Mouse (Mus musculus): ENCODE measurements at regions not wholly inside any gene's neighbourhood (a gene's known extent, or its start where the extent isn't known, plus 50 kb on each side); places are given as distances from the start of the nearest gene placed in this dataset.

DNA sequence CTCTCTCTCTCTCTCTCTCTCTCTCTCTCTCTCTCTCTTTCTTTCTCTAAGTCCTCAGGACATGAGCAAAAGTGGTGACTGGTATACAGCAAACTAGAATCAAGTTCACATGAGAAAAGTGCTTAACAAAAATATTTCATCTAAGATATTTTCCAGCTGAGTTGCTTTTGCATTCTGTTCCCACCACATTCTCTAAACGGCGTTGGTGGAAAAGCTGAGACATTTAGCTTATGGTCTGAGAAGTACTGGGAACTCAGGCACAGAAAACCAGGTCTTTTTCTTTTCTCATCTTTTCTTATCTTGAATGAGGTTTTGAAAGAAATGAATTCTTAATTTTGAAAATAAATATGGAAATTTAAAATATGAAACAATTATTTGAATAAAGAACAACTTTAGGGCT is 182.6 kb downstream of the Cetn3 start:
- Histone ChIP-seq H3K4me3 (ENCODE audit: low read depth, low read length) (no peak overlapping the region), H3K4me1 (replicated peaks; ENCODE audit: control insufficient read depth, insufficient read depth) (no peaks in the 10 kb centered on the region), H3K9ac (ENCODE audit: low read length) (no peak overlapping the region), H3K27ac (replicated peaks) (no peak overlapping the region), H3K36me3 (ENCODE audit: control insufficient read depth, insufficient read depth, low read length) (no peaks in the 10 kb centered on the region), H3K27me3 (ENCODE audit: control insufficient read depth, insufficient read depth, low read length) (no peaks in the 10 kb centered on the region), H3K4me2 (replicated peaks; ENCODE audit: low read depth) (no peak overlapping the region), H3K9me3 (ENCODE audit: control insufficient read depth, low read length) (no peaks in the 10 kb centered on the region)
- DNase-seq (ENCODE audit: low spot score) (no peak), ATAC-seq (ENCODE audit: low FRiP score, low TSS enrichment) (no peak)
- TF ChIP-seq CTCF (IDR thresholded peaks at IDR 0.05; ENCODE audit: low read depth) (no peak), EP300 (optimal IDR thresholded peaks at IDR 0.05) (no peak)
- WGBS: 62% methylated on average over 2 of the region's 2 CpGs

DNA sequence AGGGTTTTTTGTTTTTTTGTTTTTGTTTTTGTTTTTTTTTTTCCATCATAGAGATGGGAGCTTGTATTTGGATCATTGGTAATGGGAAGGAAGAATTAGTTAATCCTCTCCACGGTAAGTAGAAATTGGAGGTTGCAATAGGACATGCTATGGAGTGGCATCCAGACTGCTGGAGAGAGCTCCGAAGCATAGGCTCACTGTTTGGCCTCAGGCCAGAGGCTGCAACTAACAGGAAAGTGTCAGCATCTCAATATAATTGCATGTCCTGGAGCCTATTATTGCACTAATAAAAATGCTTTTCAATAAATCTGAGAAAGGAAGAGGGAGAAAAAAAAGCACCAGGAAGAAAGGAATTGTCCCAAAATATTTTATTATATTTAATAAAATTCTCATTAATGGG is 193.0 kb downstream of the Cetn3 start:
- no peak for DNase-seq (ENCODE audit: low spot score)
- TF ChIP-seq EP300 (optimal IDR thresholded peaks at IDR 0.05): no peak
- TF ChIP-seq CTCF (IDR thresholded peaks at IDR 0.05; ENCODE audit: low read depth): no peak
- 59% methylated on average over 2 of the region's 2 CpGs for WGBS
- H3K4me1 ChIP-seq (replicated peaks; ENCODE audit: control insufficient read depth, insufficient read depth): no peaks in the 10 kb centered on the region
- H3K27ac ChIP-seq (replicated peaks): no peak overlapping the region
- no peaks in the 10 kb centered on the region for H3K27me3 ChIP-seq (ENCODE audit: control insufficient read depth, insufficient read depth, low read length)
- H3K9me3 ChIP-seq (ENCODE audit: control insufficient read depth, low read length): no peaks in the 10 kb centered on the region
- H3K4me3 ChIP-seq (ENCODE audit: low read depth, low read length): no peak overlapping the region
- H3K9ac ChIP-seq (ENCODE audit: low read length): no peak overlapping the region
- H3K4me2 ChIP-seq (replicated peaks; ENCODE audit: low read depth): no peak overlapping the region
- no peak for ATAC-seq (ENCODE audit: low FRiP score, low TSS enrichment)
- H3K36me3 ChIP-seq (ENCODE audit: control insufficient read depth, insufficient read depth, low read length): no peaks in the 10 kb centered on the region

DNA sequence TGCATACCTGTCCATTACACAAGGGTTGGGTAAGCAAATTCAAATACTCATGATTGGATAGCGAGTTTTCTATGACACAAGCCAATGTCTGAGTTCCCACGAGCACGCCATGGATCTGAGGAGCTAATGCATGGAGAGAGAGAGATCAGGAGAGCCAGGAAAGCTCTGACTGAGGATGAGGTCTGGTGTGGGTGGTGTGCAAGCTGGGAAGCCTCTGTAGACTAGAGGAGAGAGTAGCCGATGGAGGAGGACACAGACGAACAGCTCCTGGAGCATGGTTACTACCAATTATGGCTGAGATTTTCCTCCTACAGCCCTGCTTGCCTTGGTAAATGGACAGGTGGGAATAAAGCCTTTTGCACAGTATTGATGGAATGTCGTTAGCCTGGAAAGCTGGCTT is 195.1 kb downstream of the Cetn3 start:
- Histone ChIP-seq H3K27ac (replicated peaks) (no peak overlapping the region), H3K9me3 (ENCODE audit: control insufficient read depth, low read length) (no peaks in the 10 kb centered on the region), H3K4me1 (replicated peaks; ENCODE audit: control insufficient read depth, insufficient read depth) (no peaks in the 10 kb centered on the region), H3K4me3 (ENCODE audit: low read depth, low read length) (no peak overlapping the region), H3K4me2 (replicated peaks; ENCODE audit: low read depth) (no peak overlapping the region), H3K36me3 (ENCODE audit: control insufficient read depth, insufficient read depth, low read length) (no peaks in the 10 kb centered on the region), H3K9ac (ENCODE audit: low read length) (no peak overlapping the region), H3K27me3 (ENCODE audit: control insufficient read depth, insufficient read depth, low read length) (no peaks in the 10 kb centered on the region)
- no peak for TF ChIP-seq CTCF (IDR thresholded peaks at IDR 0.05; ENCODE audit: low read depth)
- no peak for TF ChIP-seq EP300 (optimal IDR thresholded peaks at IDR 0.05)
- ATAC-seq (ENCODE audit: low FRiP score, low TSS enrichment) (no peak), DNase-seq (ENCODE audit: low spot score) (no peak)
- 82% methylated on average over 6 of the region's 6 CpGs for WGBS

DNA sequence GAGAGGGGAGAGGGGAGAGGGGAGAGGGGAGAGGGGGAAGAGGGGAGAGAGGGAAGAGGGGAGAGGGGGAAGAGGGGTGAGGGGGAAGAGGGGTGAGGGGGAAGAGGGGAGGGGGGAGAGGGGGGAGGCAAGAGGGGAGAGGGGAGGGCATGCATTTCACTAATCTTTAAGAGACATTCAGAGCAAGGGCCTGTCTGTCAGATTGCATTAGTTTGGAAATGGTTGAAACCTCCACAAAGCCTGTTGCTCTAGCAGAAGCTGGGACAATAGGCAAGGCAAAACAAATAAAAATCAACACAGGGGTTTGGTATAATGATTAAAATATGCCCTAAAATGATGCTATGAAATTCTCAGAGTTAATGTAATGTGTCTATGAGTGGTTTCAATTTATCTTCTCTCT is 196.4 kb downstream of the Cetn3 start:
- H3K4me1 ChIP-seq (replicated peaks; ENCODE audit: control insufficient read depth, insufficient read depth): no peaks in the 10 kb centered on the region
- no peak overlapping the region for H3K4me2 ChIP-seq (replicated peaks; ENCODE audit: low read depth)
- ATAC-seq (ENCODE audit: low FRiP score, low TSS enrichment) (no peak), DNase-seq (ENCODE audit: low spot score) (no peak)
- no peak overlapping the region for H3K9ac ChIP-seq (ENCODE audit: low read length)
- TF ChIP-seq EP300 (optimal IDR thresholded peaks at IDR 0.05) (no peak), CTCF (IDR thresholded peaks at IDR 0.05; ENCODE audit: low read depth) (no peak)
- H3K27me3 ChIP-seq (ENCODE audit: control insufficient read depth, insufficient read depth, low read length): no peaks in the 10 kb centered on the region
- H3K9me3 ChIP-seq (ENCODE audit: control insufficient read depth, low read length): no peaks in the 10 kb centered on the region
- H3K27ac ChIP-seq (replicated peaks): no peak overlapping the region
- H3K4me3 ChIP-seq (ENCODE audit: low read depth, low read length): no peak overlapping the region
- no peaks in the 10 kb centered on the region for H3K36me3 ChIP-seq (ENCODE audit: control insufficient read depth, insufficient read depth, low read length)

DNA sequence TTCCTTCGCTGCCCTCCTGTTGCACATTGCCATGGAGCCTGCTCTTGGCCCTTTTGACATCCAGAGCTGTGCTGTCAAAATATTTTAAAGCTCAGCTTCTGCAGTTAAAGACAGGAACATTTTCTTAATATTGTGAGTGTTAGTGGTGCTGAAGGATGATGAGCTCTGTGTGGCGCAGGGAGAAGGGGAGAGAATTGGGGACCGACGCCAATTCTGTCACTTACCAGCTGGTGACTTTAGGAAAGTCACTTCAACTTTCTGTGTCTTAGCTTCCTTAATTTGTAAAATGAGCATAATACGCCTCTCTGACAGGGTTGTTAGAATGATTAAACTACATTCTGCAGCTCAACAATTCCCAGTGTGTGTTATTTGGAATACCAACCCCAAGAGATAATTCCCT is 197.2 kb downstream of the Cetn3 start:
- Histone ChIP-seq H3K27ac (replicated peaks) (no peak overlapping the region), H3K9ac (ENCODE audit: low read length) (no peak overlapping the region), H3K36me3 (ENCODE audit: control insufficient read depth, insufficient read depth, low read length) (no peaks in the 10 kb centered on the region), H3K27me3 (ENCODE audit: control insufficient read depth, insufficient read depth, low read length) (no peaks in the 10 kb centered on the region), H3K4me1 (replicated peaks; ENCODE audit: control insufficient read depth, insufficient read depth) (no peaks in the 10 kb centered on the region), H3K4me3 (ENCODE audit: low read depth, low read length) (no peak overlapping the region), H3K4me2 (replicated peaks; ENCODE audit: low read depth) (no peak overlapping the region), H3K9me3 (ENCODE audit: control insufficient read depth, low read length) (no peaks in the 10 kb centered on the region)
- DNase-seq (ENCODE audit: low spot score): no peak
- 70% methylated on average over 5 of the region's 5 CpGs for WGBS
- no peak for ATAC-seq (ENCODE audit: low FRiP score, low TSS enrichment)
- no peak for TF ChIP-seq EP300 (optimal IDR thresholded peaks at IDR 0.05)
- TF ChIP-seq CTCF (IDR thresholded peaks at IDR 0.05; ENCODE audit: low read depth): no peak

DNA sequence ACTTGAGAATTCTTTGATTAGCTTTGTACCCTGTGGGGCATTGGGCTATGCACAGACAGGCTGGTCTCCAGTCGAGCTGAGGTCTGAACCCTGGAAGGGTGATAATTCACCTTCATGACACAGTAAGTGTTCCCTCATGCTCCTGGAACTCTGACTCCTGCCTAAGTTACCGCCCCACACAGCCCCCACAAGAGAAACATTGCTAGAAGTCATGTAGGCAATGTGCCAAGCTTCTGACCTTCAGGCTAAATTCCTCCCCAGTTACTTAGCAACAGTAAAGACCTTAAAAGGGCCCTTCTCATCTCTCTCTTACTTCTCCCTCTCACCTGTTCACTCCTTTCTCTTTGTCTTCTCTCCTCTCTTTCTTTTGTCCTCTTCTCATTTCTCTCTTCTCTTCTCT is 199.6 kb downstream of the Cetn3 start:
- DNase-seq (ENCODE audit: low spot score) (no peak), ATAC-seq (ENCODE audit: low FRiP score, low TSS enrichment) (no peak)
- no peaks in the 10 kb centered on the region for H3K36me3 ChIP-seq (ENCODE audit: control insufficient read depth, insufficient read depth, low read length)
- H3K27me3 ChIP-seq (ENCODE audit: control insufficient read depth, insufficient read depth, low read length): no peaks in the 10 kb centered on the region
- no peaks in the 10 kb centered on the region for H3K4me1 ChIP-seq (replicated peaks; ENCODE audit: control insufficient read depth, insufficient read depth)
- H3K4me2 ChIP-seq (replicated peaks; ENCODE audit: low read depth): no peak overlapping the region
- H3K9ac ChIP-seq (ENCODE audit: low read length): no peak overlapping the region
- TF ChIP-seq EP300 (optimal IDR thresholded peaks at IDR 0.05) (no peak), CTCF (IDR thresholded peaks at IDR 0.05; ENCODE audit: low read depth) (no peak)
- H3K27ac ChIP-seq (replicated peaks): no peak overlapping the region
- no peaks in the 10 kb centered on the region for H3K9me3 ChIP-seq (ENCODE audit: control insufficient read depth, low read length)
- H3K4me3 ChIP-seq (ENCODE audit: low read depth, low read length): no peak overlapping the region
- 20% methylated on average over 2 of the region's 2 CpGs for WGBS
